Mouse (Mus musculus) heart, postnatal 0 days (tissue): Measurements from ENCODE around the gene Rad51ap1.

Experiments
- CTCF ChIP-seq: IDR thresholded peaks from 2 replicates; pipeline ENCODE4 v1.5.1; 2016; ENCODE audit warnings: antibody characterized with exemption, control low read depth, low read depth
- EP300 ChIP-seq: IDR thresholded peaks from 2 replicates; pipeline ENCODE4 v1.6.1; 2016; ENCODE audit warnings: antibody characterized with exemption, low read depth

GRCm38 (mm10) chr6:126914928-126915327 is 24.5 kb downstream of the Rad51ap1 start:
- no peak for TF ChIP-seq CTCF
- no peak for TF ChIP-seq EP300
